Mouse (Mus musculus) splenic B cell, adult 2 months (primary cell): Measurements from ENCODE around the gene Lrriq3.

Experiments
- DNase-seq: peaks from one replicate; pipeline ENCODE4 v3.0.0-alpha.2; 2011; ENCODE audit warnings: low read depth, low spot score
- H3K27me3 ChIP-seq: 2 replicates; pipeline ENCODE4 v1.6.1; 2012; ENCODE audit warnings: mild to moderate bottlenecking, low read length, moderate library complexity, mixed read lengths; ENCODE audit not compliant: control insufficient read depth, poor library complexity, insufficient read depth, severe bottlenecking
- H3K36me3 ChIP-seq: 2 replicates; pipeline ENCODE4 v1.6.1; 2012; ENCODE audit warnings: mild to moderate bottlenecking, low read length, moderate library complexity, mixed read lengths; ENCODE audit not compliant: control insufficient read depth, poor library complexity, insufficient read depth, severe bottlenecking

The Lrriq3 gene

GRCm38 (mm10) chr3:155161842-155162241 is 68.6 kb downstream of the Lrriq3 start:
- H3K27me3 ChIP-seq, result no peaks in the 10 kb centered on the region
- H3K36me3 ChIP-seq, result no peaks in the 10 kb centered on the region
- DNase-seq, result no peak

GRCm38 (mm10) chr3:155180303-155180902 is 87.2 kb downstream of the Lrriq3 start:
- no peaks in the 10 kb centered on the region for H3K27me3 ChIP-seq
- H3K36me3 ChIP-seq, result no peaks in the 10 kb centered on the region
- DNase-seq, result no peak

GRCm38 (mm10) chr3:155186456-155186855 is 93.2 kb downstream of the Lrriq3 start:
- H3K27me3 ChIP-seq, result no peaks in the 10 kb centered on the region
- no peak for DNase-seq

GRCm38 (mm10) chr3:155188857-155189256 is 95.6 kb downstream of the Lrriq3 start:
- Histone ChIP-seq H3K36me3 (no peaks in the 10 kb centered on the region), H3K27me3 (no peaks in the 10 kb centered on the region)
- no peak for DNase-seq

More at GRCm38 (mm10) chr3:155186456-155186855, 93.2 kb downstream of the Lrriq3 start:
- no peaks in the 10 kb centered on the region for H3K36me3 ChIP-seq

- H3K36me3 ChIP-seq, result no peaks in the 10 kb centered on the region
- H3K27me3 ChIP-seq, result no peaks in the 10 kb centered on the region
- no peak for DNase-seq
These were observed 141.7 kb downstream of the Lrriq3 start for GRCm38 (mm10) chr3:155234919-155235318.

- Histone ChIP-seq H3K36me3 (no peaks in the 10 kb centered on the region), H3K27me3 (no peaks in the 10 kb centered on the region)
- DNase-seq, result no peak
These were observed 142.3 kb downstream of the Lrriq3 start for GRCm38 (mm10) chr3:155235502-155235901.
